Mouse (Mus musculus) MEL (cell line): Measurements from ENCODE around the gene Ptgdr2. TPM values are rescaled to one million over a fixed set of nuclear protein-coding genes. Genes with fewer than 3 reads are reported as not detected.

ENCODE experiments used
- DNase-seq: peaks from one replicate; pipeline ENCODE4 v3.0.0; 2011; ENCODE audit warnings: low read depth, low spot score
- H3K27ac ChIP-seq: 2 replicates; pipeline ENCODE4 v1.5.1; 2012; ENCODE audit warnings: low read depth, mild to moderate bottlenecking, control low read depth, low read length, moderate library complexity; ENCODE audit not compliant: control insufficient read depth
- H3K27me3 ChIP-seq, 2 experiments: fragments of 150-350 bp in 1 of 2; sonication (generic) in 1 of 2; 2 replicates each; pipeline ENCODE4 v1.6.1; 2012; ENCODE audit warnings: low read length in 2 of 2, mild to moderate bottlenecking in 2 of 2, improper control_type of control experiment in 1 of 2, moderate library complexity in 1 of 2; ENCODE audit not compliant: insufficient read depth in 2 of 2, control insufficient read depth in 1 of 2
- H3K36me3 ChIP-seq, 2 experiments: 2 replicates each; pipeline ENCODE4 v1.6.1; 2012 to 2014; ENCODE audit warnings: low read length in 2 of 2, improper control_type of control experiment in 1 of 2, inconsistent platforms in 1 of 2, mild to moderate bottlenecking in 1 of 2; ENCODE audit not compliant: insufficient read depth in 2 of 2, control insufficient read depth in 1 of 2
- H3K4me1 ChIP-seq, 2 experiments: fragments of 150-350 bp in 1 of 2; sonication (generic) in 1 of 2; 2 replicates each; pipeline ENCODE4 v1.6.1; 2012; ENCODE audit warnings: low read length in 2 of 2, improper control_type of control experiment in 1 of 2, mild to moderate bottlenecking in 1 of 2; ENCODE audit not compliant: insufficient read depth in 2 of 2, control insufficient read depth in 1 of 2
- H3K4me3 ChIP-seq, 2 experiments: fragments of 150-350 bp in 1 of 2; sonication (generic) in 1 of 2; 2 replicates each; pipeline ENCODE4 v1.5.1; 2012; ENCODE audit warnings: low read depth in 2 of 2, low read length in 2 of 2, mild to moderate bottlenecking in 2 of 2, moderate library complexity in 2 of 2, control low read depth in 1 of 2, improper control_type of control experiment in 1 of 2; ENCODE audit not compliant: control insufficient read depth in 1 of 2, insufficient read depth in 1 of 2
- H3K79me2 ChIP-seq: 2 replicates; pipeline ENCODE4 v1.6.1; 2012; ENCODE audit warnings: mild to moderate bottlenecking, low read length, moderate library complexity; ENCODE audit not compliant: control insufficient read depth, poor library complexity, insufficient read depth
- H3K9ac ChIP-seq: 2 replicates; pipeline ENCODE4 v1.6.1; 2012; ENCODE audit warnings: low read depth, mild to moderate bottlenecking, control low read depth, low read length, moderate library complexity; ENCODE audit not compliant: control insufficient read depth, poor library complexity, severe bottlenecking
- H3K9me3 ChIP-seq: fragments of 150-350 bp; sonication (generic); replicated peaks from 2 replicates; pipeline ENCODE4 v1.6.1; 2012; ENCODE audit warnings: mild to moderate bottlenecking, low read length, improper control_type of control experiment, moderate library complexity; ENCODE audit not compliant: insufficient read depth
- BHLHE40 ChIP-seq: IDR thresholded peaks from 2 replicates; pipeline ENCODE4 v1.6.1; 2012; ENCODE audit warnings: low read depth, mild to moderate bottlenecking, inconsistent platforms, low read length, improper control_type of control experiment, borderline replicate concordance
- CHD2 ChIP-seq: IDR thresholded peaks from 2 replicates; pipeline ENCODE4 v1.6.1; 2011; ENCODE audit warnings: low read length, improper control_type of control experiment
- E2F4 ChIP-seq: IDR thresholded peaks from 2 replicates; pipeline ENCODE4 v1.6.1; 2011; ENCODE audit warnings: low read depth, low read length, improper control_type of control experiment, borderline replicate concordance
- ELF1 ChIP-seq: IDR thresholded peaks from 2 replicates; pipeline ENCODE4 v1.6.1; 2014; ENCODE audit warnings: low read depth, mild to moderate bottlenecking, inconsistent platforms, low read length, improper control_type of control experiment, moderate library complexity
- ETS1 ChIP-seq: IDR thresholded peaks from 2 replicates; pipeline ENCODE4 v1.6.1; 2012; ENCODE audit warnings: low read depth, mild to moderate bottlenecking, inconsistent platforms, low read length, improper control_type of control experiment, moderate library complexity
- HCFC1 ChIP-seq: IDR thresholded peaks from 2 replicates; pipeline ENCODE4 v1.6.1; 2012; ENCODE audit warnings: low read depth, mild to moderate bottlenecking, inconsistent platforms, low read length, improper control_type of control experiment, moderate library complexity
- MAFK ChIP-seq: IDR thresholded peaks from 2 replicates; pipeline ENCODE4 v1.6.1; 2011; ENCODE audit warnings: low read depth, mild to moderate bottlenecking, low read length, improper control_type of control experiment, borderline replicate concordance
- MAZ ChIP-seq: IDR thresholded peaks from 2 replicates; pipeline ENCODE4 v1.6.1; 2012; ENCODE audit warnings: low read depth, mild to moderate bottlenecking, inconsistent platforms, low read length, improper control_type of control experiment
- MYB ChIP-seq: IDR thresholded peaks from 2 replicates; pipeline ENCODE4 v1.6.1; 2011; ENCODE audit warnings: mild to moderate bottlenecking, low read depth, low read length, improper control_type of control experiment
- NRF1 ChIP-seq: IDR thresholded peaks from 2 replicates; pipeline ENCODE4 v1.6.1; 2014; ENCODE audit warnings: low read depth, mild to moderate bottlenecking, inconsistent platforms, low read length, improper control_type of control experiment, moderate library complexity; ENCODE audit not compliant: poor library complexity, insufficient read depth, severe bottlenecking
- POLR2A ChIP-seq, 2 experiments: IDR thresholded peaks; 2 replicates each; pipeline ENCODE4 v1.6.1; 2011 to 2012; ENCODE audit warnings: low read length in 2 of 2, mild to moderate bottlenecking in 2 of 2, control low read depth in 1 of 2, improper control_type of control experiment in 1 of 2, low read depth in 1 of 2, moderate library complexity in 1 of 2; ENCODE audit not compliant: control insufficient read depth in 1 of 2, insufficient read depth in 1 of 2, poor library complexity in 1 of 2
- POLR2AphosphoS2 ChIP-seq: IDR thresholded peaks from 2 replicates; pipeline ENCODE4 v1.6.1; 2011; ENCODE audit warnings: low read length, improper control_type of control experiment
- POLR2AphosphoS5 ChIP-seq: IDR thresholded peaks from 2 replicates; pipeline ENCODE4 v1.6.1; 2012; ENCODE audit warnings: low read depth, borderline replicate concordance, mild to moderate bottlenecking, inconsistent platforms, low read length, moderate library complexity, mixed read lengths
- RAD21 ChIP-seq: IDR thresholded peaks from 2 replicates; pipeline ENCODE4 v1.6.1; 2011; ENCODE audit warnings: mild to moderate bottlenecking, low read depth, low read length, improper control_type of control experiment
- SMC3 ChIP-seq: IDR thresholded peaks from 2 replicates; pipeline ENCODE4 v1.6.1; 2011; ENCODE audit warnings: low read depth, low read length, improper control_type of control experiment
- TBP ChIP-seq: IDR thresholded peaks from 2 replicates; pipeline ENCODE4 v1.8.0; 2011; ENCODE audit warnings: low read depth, low read length, improper control_type of control experiment
- USF2 ChIP-seq, 2 experiments: IDR thresholded peaks; 2 replicates each; pipeline ENCODE4 v1.6.1; 2011 to 2012; ENCODE audit warnings: improper control_type of control experiment in 2 of 2, low read length in 2 of 2, borderline replicate concordance in 1 of 2, inconsistent platforms in 1 of 2, low read depth in 1 of 2, mild to moderate bottlenecking in 1 of 2; ENCODE audit not compliant: insufficient read depth in 1 of 2
- ZKSCAN1 ChIP-seq: IDR thresholded peaks from 2 replicates; pipeline ENCODE4 v1.6.1; 2012; ENCODE audit warnings: low read depth, mild to moderate bottlenecking, inconsistent platforms, low read length, improper control_type of control experiment, moderate library complexity
- ZMIZ1 ChIP-seq: IDR thresholded peaks from 2 replicates; pipeline ENCODE4 v1.6.1; 2012; ENCODE audit warnings: low read depth, mild to moderate bottlenecking, inconsistent platforms, low read length, improper control_type of control experiment, moderate library complexity
- ZNF384 ChIP-seq: IDR thresholded peaks from 2 replicates; pipeline ENCODE4 v1.6.1; 2012; ENCODE audit warnings: low read depth, mild to moderate bottlenecking, inconsistent platforms, low read length, improper control_type of control experiment
- polyA plus RNA-seq, 2 experiments: library from polyadenylated mRNA; stranded (reverse) in 1 of 2; unstranded in 1 of 2; fragments of >175 nt in 1 of 2; fragments of >200 nt in 1 of 2; gene quantifications; 2 replicates each; pipeline versions ENCODE4 v1.2.1 to v1.2.4; 2012; ENCODE audit warnings: low replicate concordance in 2 of 2, low read depth in 1 of 2; ENCODE audit not compliant: insufficient read length in 2 of 2, insufficient read depth in 1 of 2, missing spikeins in 1 of 2
- total RNA-seq: library from RNA; depleted of rRNA; stranded (reverse); fragments of 300-350 nt; gene quantifications from 2 replicates; pipeline ENCODE4 v1.2.3, GENCODE M21; 2012

Ptgdr2 gene
- total and polyA plus RNA-seq, 3 experiments = 0.31 to 0.46 TPM; not detected in 1

DNA sequence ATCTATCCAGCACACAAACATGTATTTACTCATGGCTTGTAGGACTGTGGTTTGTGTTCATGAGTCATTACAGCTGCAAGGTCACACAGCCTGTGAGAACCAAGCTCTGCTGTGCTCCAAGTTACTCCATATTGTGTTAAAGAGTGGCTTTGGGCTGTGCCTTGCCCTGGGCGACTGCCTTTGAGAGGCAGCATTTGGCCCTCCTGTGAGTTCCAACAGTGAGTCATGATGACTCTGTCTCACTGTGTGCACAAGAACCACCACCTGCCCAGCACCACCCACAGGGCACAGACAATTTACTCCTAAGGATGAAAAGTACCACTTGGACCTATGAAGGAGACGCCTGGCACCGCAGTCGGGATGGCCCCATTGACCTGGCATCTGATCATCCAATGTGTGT lies 48.9 kb downstream of the Ptgdr2 start:
- TF ChIP-seq NRF1 = no peak
- TF ChIP-seq SMC3 = no peak
- TF ChIP-seq ZKSCAN1 = no peak
- no peak for TF ChIP-seq ETS1
- TF ChIP-seq CHD2 = no peak
- no peak for TF ChIP-seq POLR2AphosphoS2
- no peak for TF ChIP-seq POLR2A (IDR thresholded peaks at IDR 0.05; ENCODE audit: control insufficient read depth in 1 of 2, insufficient read depth in 1 of 2, low read depth in 1 of 2, low read length in 2 of 2, poor library complexity in 1 of 2)
- no peak for TF ChIP-seq TBP
- no peak for TF ChIP-seq MAZ
- no peak for TF ChIP-seq POLR2AphosphoS5
- TF ChIP-seq ZMIZ1 = no peak
- TF ChIP-seq E2F4 = no peak
- TF ChIP-seq USF2 (IDR thresholded peaks at IDR 0.05; ENCODE audit: borderline replicate concordance in 1 of 2, insufficient read depth in 1 of 2, low read depth in 1 of 2, low read length in 2 of 2) = no peak
- TF ChIP-seq RAD21 = no peak
- TF ChIP-seq HCFC1 = no peak
- Histone ChIP-seq H3K9ac (no peak overlapping the region), H3K36me3 (no peaks in the 10 kb centered on the region), H3K79me2 (no peaks in the 10 kb centered on the region), H3K27me3 (peaks cover 5 to 8% of the 10 kb centered on the region in 2 experiments), H3K4me3 (no peak overlapping the region), H3K9me3 (no peaks in the 10 kb centered on the region), H3K4me1 (no peaks in the 10 kb centered on the region), H3K27ac (no peak overlapping the region)
- DNase-seq = no peak

DNA sequence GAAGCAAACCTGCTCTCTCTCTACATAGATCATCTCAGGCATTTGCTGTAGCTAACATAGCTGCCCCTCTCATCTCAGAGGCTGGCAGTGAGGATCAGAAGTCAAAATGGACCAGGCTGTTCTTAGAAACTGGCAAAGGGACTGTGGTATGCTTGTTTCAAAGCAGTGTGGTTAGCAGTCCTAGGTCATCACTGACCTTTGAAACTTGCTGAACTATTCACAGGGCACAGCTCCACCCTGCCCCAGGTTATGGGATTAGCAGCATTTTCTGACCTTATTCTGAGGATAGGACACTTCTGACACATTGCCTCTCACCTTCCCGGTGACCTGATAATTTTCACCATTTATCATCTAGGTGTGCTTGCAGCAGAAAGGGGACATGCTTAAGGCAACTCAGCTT lies 51.6 kb downstream of the Ptgdr2 start:
- Histone ChIP-seq H3K36me3 (no peaks in the 10 kb centered on the region), H3K27me3 (peaks cover 6 to 8% of the 10 kb centered on the region in 2 experiments), H3K27ac (no peak overlapping the region), H3K9ac (no peak overlapping the region), H3K4me1 (no peaks in the 10 kb centered on the region), H3K9me3 (no peaks in the 10 kb centered on the region), H3K79me2 (no peaks in the 10 kb centered on the region), H3K4me3 (no peak overlapping the region)
- no peak for DNase-seq
- TF ChIP-seq CHD2 (no peak), ELF1 (no peak), MYB (no peak), ZNF384 (no peak), SMC3 (no peak), MAFK (no peak), BHLHE40 (no peak)
